Mouse (Mus musculus) heart, embryonic 14.5 days (tissue): Measurements from ENCODE around the gene Mllt3. TPM values are rescaled to one million over a fixed set of nuclear protein-coding genes. Genes with fewer than 3 reads are reported as not detected.

ENCODE experiments used
- ATAC-seq: fragments of 200-750 bp; cut with Nextera tagmentation; 2 replicates; pipeline ENCODE4 v1.8.0; 2017; ENCODE audit warnings: low read depth, moderate TSS enrichment; ENCODE audit not compliant: insufficient number of reproducible peaks, insufficient read depth, low FRiP score
- H3K27ac ChIP-seq, 2 experiments: fragments of 200-500 bp in 1 of 2; fragments of 300-500 bp in 1 of 2; sonication (generic) in 1 of 2; replicated peaks in 1 of 2; 2 replicates each; pipeline ENCODE4 v1.5.1; 2012 to 2014; ENCODE audit warnings: low read depth in 2 of 2, low read length in 2 of 2, control low read depth in 1 of 2, mild to moderate bottlenecking in 1 of 2, mixed read lengths in 1 of 2; ENCODE audit not compliant: control insufficient read depth in 1 of 2, insufficient read depth in 1 of 2
- H3K27me3 ChIP-seq: fragments of 300-500 bp; sonication (generic); 2 replicates; pipeline ENCODE4 v1.6.1; 2014; ENCODE audit warnings: mild to moderate bottlenecking, low read length, control low read depth; ENCODE audit not compliant: control insufficient read depth, insufficient read depth
- H3K36me3 ChIP-seq: fragments of 300-500 bp; sonication (generic); 2 replicates; pipeline ENCODE4 v1.6.1; 2014; ENCODE audit warnings: mild to moderate bottlenecking, control low read depth, low read length, mixed read lengths; ENCODE audit not compliant: control insufficient read depth, insufficient read depth
- H3K4me1 ChIP-seq, 2 experiments: fragments of 200-500 bp in 1 of 2; fragments of 300-500 bp in 1 of 2; sonication (generic) in 1 of 2; 2 replicates each; pipeline ENCODE4 v1.6.1; 2012 to 2014; ENCODE audit warnings: low read length in 2 of 2, control low read depth in 1 of 2, mixed read lengths in 1 of 2; ENCODE audit not compliant: control insufficient read depth in 2 of 2, insufficient read depth in 2 of 2
- H3K4me2 ChIP-seq: fragments of 300-500 bp; sonication (generic); 2 replicates; pipeline ENCODE4 v1.6.1; 2014; ENCODE audit warnings: mild to moderate bottlenecking, low read length
- H3K4me3 ChIP-seq, 2 experiments: fragments of 200-500 bp in 1 of 2; fragments of 300-500 bp in 1 of 2; sonication (generic) in 1 of 2; 2 replicates each; pipeline ENCODE4 v1.5.1; 2012 to 2014; ENCODE audit warnings: low read length in 2 of 2, mild to moderate bottlenecking in 2 of 2, control low read depth in 1 of 2, low read depth in 1 of 2, moderate library complexity in 1 of 2; ENCODE audit not compliant: control insufficient read depth in 1 of 2, insufficient read depth in 1 of 2
- H3K9ac ChIP-seq: fragments of 300-500 bp; sonication (generic); 2 replicates; pipeline ENCODE4 v1.6.1; 2014; ENCODE audit warnings: mild to moderate bottlenecking, low read length
- H3K9me3 ChIP-seq: fragments of 300-500 bp; sonication (generic); 2 replicates; pipeline ENCODE4 v1.6.1; 2016; ENCODE audit warnings: low read length, control low read depth; ENCODE audit not compliant: control insufficient read depth
- WGBS: fragments of 180-500 bp; shearing (Covaris S2); extraction: QIAGEN DNeasy Blood & Tissue Kit; methylation state at CpG from one replicate; pipeline ENCODE4 v1.1.7; 2014; 5-methylcytosine and 5-hydroxymethylcytosine counted together
- polyA plus RNA-seq: library from polyadenylated mRNA; unstranded; fragments of >200 nt; fragmentation: Nextera tagmentation; extraction: Ambion mirVana; gene quantifications from 2 replicates; pipeline ENCODE4 v1.2.1, GENCODE M21; 2014

Mllt3 gene
- polyA plus RNA-seq, 1 experiment from 2014 or later = 33.0 TPM

GRCm38 (mm10) chr4:87953268-87953667, 79.9 kb downstream of the Mllt3 start:
- WGBS = 77% methylated on average over 4 of the region's 4 CpGs
- Histone ChIP-seq H3K9ac (no peak overlapping the region), H3K4me1 (peaks cover 0 to 3% of the 10 kb centered on the region in 2 experiments; a peak in 2 of 4 replicates), H3K9me3 (no peaks in the 10 kb centered on the region), H3K27ac (no peak overlapping the region), H3K36me3 (no peaks in the 10 kb centered on the region), H3K4me3 (no peak overlapping the region), H3K4me2 (no peak overlapping the region), H3K27me3 (no peaks in the 10 kb centered on the region)
- ATAC-seq = no peak

DNA sequence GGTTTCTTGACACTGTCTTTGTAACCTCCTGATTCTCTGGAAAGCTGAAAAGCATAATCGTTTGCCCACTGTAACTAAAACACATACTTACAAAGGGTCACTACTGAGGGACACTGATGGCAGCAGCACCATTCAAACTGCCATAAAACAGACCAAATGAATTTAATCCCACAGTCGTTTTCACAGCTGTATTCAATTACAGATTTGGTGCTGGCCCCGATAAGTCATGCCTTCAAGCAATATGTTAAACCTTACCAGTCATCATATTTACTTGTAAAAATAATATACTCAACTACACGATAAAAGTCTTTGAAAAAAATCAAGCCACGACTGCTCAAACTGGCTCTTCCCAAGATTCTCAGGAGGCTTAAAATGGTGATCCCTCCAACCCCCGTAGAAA, 83.7 kb downstream of the Mllt3 start:
- Histone ChIP-seq H3K4me2 (no peak overlapping the region), H3K4me3 (no peak overlapping the region), H3K9me3 (no peaks in the 10 kb centered on the region), H3K9ac (no peak overlapping the region), H3K27ac (no peak overlapping the region), H3K36me3 (no peaks in the 10 kb centered on the region), H3K27me3 (no peaks in the 10 kb centered on the region), H3K4me1 (peaks cover 0 to 19% of the 10 kb centered on the region in 2 experiments; a peak in 3 of 4 replicates)
- ATAC-seq = no peak
- 70% methylated on average over 6 of the region's 6 CpGs for WGBS

- Histone ChIP-seq H3K9me3 (no peaks in the 10 kb centered on the region), H3K27ac (no peak overlapping the region), H3K4me2 (no peak overlapping the region), H3K27me3 (no peaks in the 10 kb centered on the region), H3K4me3 (no peak overlapping the region), H3K4me1 (peaks cover 0 to 31% of the 10 kb centered on the region in 2 experiments; a peak in 2 of 4 replicates), H3K36me3 (no peaks in the 10 kb centered on the region), H3K9ac (no peak overlapping the region)
- 75% methylated on average over 3 of the region's 3 CpGs for WGBS
- no peak for ATAC-seq
Measured at GRCm38 (mm10) chr4:87944320-87944719, 88.8 kb downstream of the Mllt3 start.

DNA sequence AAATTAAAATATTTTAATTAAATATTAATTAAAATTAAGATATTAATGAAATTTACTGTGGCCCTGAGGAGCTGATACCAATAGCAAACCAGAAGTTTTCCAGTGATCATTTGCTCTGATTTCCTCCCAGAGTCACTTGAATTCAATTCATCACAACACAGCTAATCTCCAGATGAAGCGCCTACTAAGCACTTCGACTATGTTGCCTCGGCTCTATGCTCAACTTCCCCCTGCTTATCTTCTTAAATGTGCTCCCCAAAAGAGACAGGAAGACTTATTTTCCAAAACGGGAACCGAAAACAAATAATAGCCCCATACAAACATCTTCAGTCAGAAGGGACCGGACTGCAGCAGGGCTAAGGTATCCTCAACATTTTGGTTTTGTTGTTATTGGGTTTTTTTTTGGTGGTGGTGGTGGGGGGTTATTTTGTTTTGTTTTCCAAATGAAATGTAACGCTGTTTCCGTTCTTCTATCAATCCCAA, 90.2 kb downstream of the Mllt3 start:
- no peaks in the 10 kb centered on the region for H3K27me3 ChIP-seq
- no peaks in the 10 kb centered on the region for H3K36me3 ChIP-seq
- no peak overlapping the region for H3K27ac ChIP-seq
- H3K9me3 ChIP-seq = no peaks in the 10 kb centered on the region
- ATAC-seq = no peak
- no peak overlapping the region for H3K4me2 ChIP-seq
- peaks cover 0 to 31% of the 10 kb centered on the region in 2 experiments; a peak in 2 of 4 replicates for H3K4me1 ChIP-seq
- H3K4me3 ChIP-seq = no peak overlapping the region
- no peak overlapping the region for H3K9ac ChIP-seq
- WGBS = 62% methylated on average over 8 of the region's 8 CpGs

DNA sequence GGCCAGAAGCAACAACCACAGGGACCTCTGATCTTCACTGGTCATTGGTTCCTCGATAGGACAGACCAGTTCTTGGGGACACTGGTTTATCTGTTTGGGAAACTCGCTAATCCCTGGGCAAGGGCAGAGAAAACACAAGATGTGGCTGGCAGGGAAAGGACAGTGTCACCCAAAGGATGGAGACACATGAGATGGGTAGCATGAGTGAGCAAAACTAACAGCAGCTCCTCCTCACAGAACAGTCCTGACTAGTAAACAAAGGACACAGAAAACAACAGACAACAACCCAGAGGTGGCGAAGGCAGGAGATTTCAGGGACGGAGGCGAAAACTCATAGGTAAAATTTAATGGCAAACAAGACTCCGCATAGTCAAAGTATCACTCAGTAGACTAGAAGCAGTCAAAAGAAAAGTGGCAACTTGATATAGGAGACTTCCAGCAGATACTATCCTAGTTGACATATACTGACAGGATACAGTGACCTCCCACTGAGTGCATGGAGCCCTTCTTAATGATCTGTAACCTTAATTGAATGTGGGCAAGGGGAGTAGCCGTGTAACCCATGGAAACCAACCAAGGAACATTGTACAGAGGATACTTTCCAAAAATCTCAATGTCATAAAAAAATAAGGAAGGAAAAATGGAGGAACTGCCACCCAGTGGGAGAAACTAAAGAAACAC, 93.5 kb downstream of the Mllt3 start:
- no peak overlapping the region for H3K4me3 ChIP-seq
- ATAC-seq = no peak
- H3K27me3 ChIP-seq = no peaks in the 10 kb centered on the region
- no peaks in the 10 kb centered on the region for H3K9me3 ChIP-seq
- H3K36me3 ChIP-seq = no peaks in the 10 kb centered on the region
- peaks cover 11 to 37% of the 10 kb centered on the region in 2 experiments for H3K4me1 ChIP-seq
- H3K9ac ChIP-seq = no peak overlapping the region
- 85% methylated on average over 7 of the region's 7 CpGs for WGBS
- no peak overlapping the region for H3K27ac ChIP-seq
- H3K4me2 ChIP-seq = no peak overlapping the region

DNA sequence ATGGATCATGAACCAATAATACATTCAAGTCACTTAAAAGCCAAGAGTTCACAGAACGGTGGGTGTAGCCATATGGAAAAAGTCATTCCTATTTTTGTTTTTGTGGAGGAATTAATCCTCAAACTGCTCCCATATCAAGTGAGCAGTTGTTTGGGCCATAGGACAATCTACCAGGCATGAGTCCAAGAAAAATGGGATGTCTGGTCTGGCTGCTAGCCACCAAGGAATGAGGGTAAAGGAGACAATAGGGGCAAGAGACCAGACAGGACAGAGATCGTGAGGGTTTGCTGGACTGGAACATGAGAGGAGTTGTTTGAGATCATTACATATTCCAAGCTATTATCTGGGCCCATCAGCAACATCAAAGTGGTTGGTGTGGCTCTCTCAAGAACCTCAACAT, 96.8 kb downstream of the Mllt3 start:
- H3K4me1 ChIP-seq = peaks cover 16 to 37% of the 10 kb centered on the region in 2 experiments
- H3K27ac ChIP-seq = no peak overlapping the region
- no peak overlapping the region for H3K9ac ChIP-seq
- H3K36me3 ChIP-seq = no peaks in the 10 kb centered on the region
- WGBS = 27% methylated on average over 2 of the region's 2 CpGs
- no peak overlapping the region for H3K4me2 ChIP-seq
- no peak overlapping the region for H3K4me3 ChIP-seq
- no peaks in the 10 kb centered on the region for H3K9me3 ChIP-seq
- ATAC-seq = no peak
- H3K27me3 ChIP-seq = no peaks in the 10 kb centered on the region

DNA sequence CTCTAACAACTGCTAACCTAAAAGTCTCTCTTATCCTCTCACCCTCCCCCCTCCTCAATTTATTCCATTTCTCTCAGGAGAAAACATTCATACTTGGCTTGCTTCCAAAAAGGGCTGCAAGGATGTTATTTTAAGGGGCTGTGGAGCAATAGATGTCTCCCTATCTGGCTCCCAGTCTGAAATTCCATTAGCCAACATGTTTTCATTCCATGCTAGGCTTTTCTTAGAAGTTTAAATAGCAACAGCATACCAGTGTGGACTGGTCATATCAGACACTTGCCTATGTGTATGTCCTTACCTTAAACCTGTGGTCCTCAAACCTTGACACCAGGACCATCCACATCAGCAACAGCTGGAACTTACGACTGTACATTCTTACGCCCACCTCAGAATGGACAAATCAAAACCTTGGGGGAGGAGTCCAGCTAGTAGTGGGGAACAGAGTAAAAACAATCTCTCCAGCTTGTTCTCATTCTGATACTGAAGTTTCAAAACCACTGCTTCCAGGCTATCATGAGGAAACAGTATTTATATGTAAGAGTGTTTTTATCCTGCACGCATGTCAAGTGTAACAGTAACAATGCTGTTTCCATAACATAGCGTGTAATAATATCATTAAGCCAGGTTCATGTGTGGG, 99.3 kb downstream of the Mllt3 start:
- H3K27me3 ChIP-seq = no peaks in the 10 kb centered on the region
- H3K27ac ChIP-seq = peak overlapping the region; percentile 84 to 86
- peaks cover 16 to 43% of the 10 kb centered on the region in 2 experiments for H3K4me1 ChIP-seq
- no peak overlapping the region for H3K4me3 ChIP-seq
- H3K9ac ChIP-seq = no peak overlapping the region
- no peaks in the 10 kb centered on the region for H3K9me3 ChIP-seq
- peak overlapping the region; percentile 41 for H3K4me2 ChIP-seq
- peak; percentile 56 for ATAC-seq
- WGBS = 38% methylated on average over 4 of the region's 4 CpGs
- H3K36me3 ChIP-seq = no peaks in the 10 kb centered on the region
